Mouse (Mus musculus) G1E (cell line): Measurements from ENCODE around the gene Rae1. TPM values are rescaled to one million over a fixed set of nuclear protein-coding genes. Genes with fewer than 3 reads are reported as not detected.

Experiments
- ATAC-seq: 2 replicates; pipeline ENCODE4 v1.8.0; 2016; ENCODE audit warnings: mild to moderate bottlenecking; ENCODE audit not compliant: insufficient number of reproducible peaks, poor library complexity, low FRiP score, severe bottlenecking; ENCODE audit errors: extremely low read depth
- DNase-seq: peaks from one replicate; pipeline ENCODE4 v3.0.0; 2012; ENCODE audit warnings: low spot score
- H3K27me3 ChIP-seq: 2 replicates; pipeline ENCODE4 v1.6.1; 2012; ENCODE audit warnings: mild to moderate bottlenecking, low read length, inconsistent platforms; ENCODE audit not compliant: insufficient read depth
- H3K36me3 ChIP-seq: replicated peaks from 2 replicates; pipeline ENCODE3; 2012; ENCODE audit warnings: mild to moderate bottlenecking, inconsistent platforms
- H3K4me1 ChIP-seq: 2 replicates; pipeline ENCODE4 v1.6.1; 2012; ENCODE audit warnings: low read depth, low read length, inconsistent platforms, mixed read lengths; ENCODE audit not compliant: insufficient read depth
- H3K4me3 ChIP-seq: 2 replicates; pipeline ENCODE4 v1.5.1; 2012; ENCODE audit warnings: low read depth, mild to moderate bottlenecking, inconsistent platforms, low read length, moderate library complexity, mixed read lengths
- H3K9me3 ChIP-seq: replicated peaks from 2 replicates; pipeline ENCODE4 v1.6.1; 2012; ENCODE audit warnings: inconsistent platforms
- CTCF ChIP-seq: IDR thresholded peaks from 2 replicates; pipeline ENCODE4 v1.5.1; 2012; ENCODE audit warnings: low read depth, low read length, inconsistent platforms, mixed read lengths
- GATA1 ChIP-seq: IDR thresholded peaks from 2 replicates; pipeline ENCODE4 v1.6.1; 2012; ENCODE audit warnings: borderline replicate concordance, low read length, inconsistent platforms, mixed read lengths
- GATA2 ChIP-seq: IDR thresholded peaks from 2 replicates; pipeline ENCODE4 v1.6.1; 2012; ENCODE audit warnings: low read depth, low read length, inconsistent platforms, borderline replicate concordance
- POLR2AphosphoS5 ChIP-seq: IDR thresholded peaks from 2 replicates; pipeline ENCODE4 v1.6.1; 2012; ENCODE audit warnings: low read depth, low read length, inconsistent platforms; ENCODE audit not compliant: insufficient replicate concordance
- TAL1 ChIP-seq: conservative IDR thresholded peaks from 2 replicates; pipeline ENCODE4 v1.6.1; 2012; ENCODE audit warnings: low read depth, low read length, inconsistent platforms, mixed read lengths
- polyA plus RNA-seq: library from polyadenylated mRNA; stranded (reverse); fragments of >175 nt; gene quantifications from 2 replicates; pipeline ENCODE4 v1.2.3, GENCODE M21; 2012
- total RNA-seq, 2 experiments: library from RNA; stranded (forward) in 1 of 2; stranded (reverse) in 1 of 2; fragments of 200-1000 nt in 1 of 2; fragments of >200 nt in 1 of 2; fragmentation: Nextera tagmentation in 1 of 2; gene quantifications; 2 replicates each; pipeline ENCODE4 v1.2.3; 2014 to 2017

The Rae1 gene
- total and polyA plus RNA-seq, 3 experiments = 60.2 to 165 (median 92.4) TPM

DNA sequence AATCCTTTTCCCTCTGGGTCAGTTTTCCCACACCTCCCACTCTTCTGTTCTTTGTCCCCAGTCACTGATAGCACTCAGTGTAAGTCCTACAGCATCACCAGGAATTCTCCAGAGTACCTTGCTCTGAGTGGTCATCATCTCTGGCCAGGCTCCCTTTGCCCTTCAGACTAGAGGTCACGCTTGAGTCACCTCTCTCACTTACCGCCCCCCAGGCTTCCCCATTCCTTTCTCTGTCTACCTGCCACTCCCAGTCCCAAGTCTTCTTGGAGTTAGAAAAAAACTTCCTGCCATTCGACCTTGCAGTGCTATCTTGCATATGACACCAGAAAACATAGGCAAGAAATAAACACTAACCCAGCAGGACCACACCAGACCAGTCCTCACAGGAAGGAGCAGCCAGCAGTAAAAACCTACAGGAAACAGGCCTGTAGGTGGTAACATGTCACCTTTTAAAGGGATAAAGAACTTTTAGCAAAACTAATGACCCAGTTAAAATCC is 10.4 kb downstream of the Rae1 start:
- no peak for ATAC-seq
- H3K36me3 ChIP-seq = peaks cover 100% of the 10 kb centered on the region
- no peaks in the 10 kb centered on the region for H3K9me3 ChIP-seq
- H3K4me1 ChIP-seq = peaks cover 20% of the 10 kb centered on the region
- no peak for DNase-seq
- no peak overlapping the region for H3K4me3 ChIP-seq
- no peaks in the 10 kb centered on the region for H3K27me3 ChIP-seq
- TF ChIP-seq POLR2AphosphoS5 (no peak), CTCF (no peak), TAL1 (no peak), GATA2 (no peak), GATA1 (no peak)

DNA sequence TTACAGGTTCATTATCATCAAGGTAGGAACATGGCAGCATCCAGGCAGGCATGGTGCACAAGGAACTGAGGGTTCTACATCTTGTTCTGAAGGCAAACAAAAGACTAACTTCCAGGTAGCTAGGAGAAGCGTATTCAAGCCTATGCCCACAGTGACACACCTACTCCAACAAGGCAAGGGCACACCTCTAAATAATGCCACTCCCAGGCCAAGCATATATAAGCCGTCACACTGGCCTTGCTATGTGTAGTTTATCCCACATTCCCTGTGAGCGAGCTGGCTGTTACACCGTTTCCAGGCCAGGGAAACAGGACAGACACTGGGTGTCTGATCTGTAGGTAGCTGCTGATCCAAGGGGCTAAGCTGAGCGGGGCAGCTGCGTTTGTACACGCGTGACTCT is 11.5 kb downstream of the Rae1 start:
- Histone ChIP-seq H3K27me3 (no peaks in the 10 kb centered on the region), H3K4me1 (peaks cover 20% of the 10 kb centered on the region), H3K4me3 (no peak overlapping the region), H3K36me3 (peaks cover 100% of the 10 kb centered on the region), H3K9me3 (no peaks in the 10 kb centered on the region)
- DNase-seq = no peak
- no peak for ATAC-seq
- no peak for TF ChIP-seq GATA1
- TF ChIP-seq TAL1 = no peak
- no peak for TF ChIP-seq GATA2
- no peak for TF ChIP-seq CTCF
- no peak for TF ChIP-seq POLR2AphosphoS5

DNA sequence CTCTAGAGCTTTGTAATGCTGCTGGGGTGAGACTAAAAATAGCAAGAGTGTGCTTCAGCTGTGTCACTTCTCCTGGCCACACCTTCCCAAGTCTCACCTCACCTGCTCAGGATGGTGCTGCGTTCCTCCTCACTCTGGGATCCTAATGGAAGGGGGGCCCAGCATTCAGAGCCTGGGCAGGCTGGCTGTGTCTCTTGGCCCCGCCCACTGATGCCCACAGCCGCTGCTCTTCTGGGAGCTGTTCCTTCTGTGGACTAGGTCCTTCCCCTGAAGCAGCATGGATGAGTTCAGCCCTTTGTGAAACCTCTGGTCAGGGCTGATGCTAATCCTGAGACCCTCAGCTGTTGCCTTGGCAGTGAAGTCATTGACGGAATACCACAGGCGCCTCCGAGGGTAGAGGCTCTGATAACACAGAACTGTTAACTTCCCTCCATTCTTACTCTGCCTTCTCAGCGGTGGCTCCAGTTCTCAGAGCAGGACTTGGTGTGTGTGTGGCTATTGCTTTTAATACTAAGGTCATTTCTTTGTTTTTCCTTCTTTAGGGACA is 14.9 kb downstream of the Rae1 start:
- no peaks in the 10 kb centered on the region for H3K9me3 ChIP-seq

DNA sequence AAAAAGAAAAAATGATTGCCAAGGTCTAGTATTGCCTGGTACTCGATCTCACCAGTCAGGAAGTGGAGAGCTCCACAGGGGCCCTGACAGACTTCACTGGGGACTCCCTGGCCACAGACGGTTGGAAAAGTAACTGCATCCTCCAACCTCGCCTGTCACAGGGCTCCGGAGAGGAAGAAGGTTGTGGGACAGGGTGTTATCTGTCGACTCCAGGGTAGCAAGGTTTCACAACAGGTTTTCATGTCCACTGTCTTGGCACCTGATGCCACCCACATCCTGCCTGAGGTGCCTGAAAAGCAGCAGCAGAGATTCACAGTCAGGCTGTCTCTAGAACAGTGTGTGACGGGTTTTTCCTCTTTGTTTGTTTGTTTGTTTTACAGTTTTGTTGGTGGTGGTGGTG is 18.0 kb downstream of the Rae1 start:
- H3K27me3 ChIP-seq = no peaks in the 10 kb centered on the region
- H3K4me1 ChIP-seq = peaks cover 54% of the 10 kb centered on the region
- no peaks in the 10 kb centered on the region for H3K9me3 ChIP-seq
- no peak for TF ChIP-seq CTCF
- no peak for TF ChIP-seq POLR2AphosphoS5
- no peak for TF ChIP-seq TAL1
- no peak for TF ChIP-seq GATA1
- no peak for TF ChIP-seq GATA2
- DNase-seq = no peak
- H3K36me3 ChIP-seq = peaks cover 51% of the 10 kb centered on the region
- H3K4me3 ChIP-seq = no peak overlapping the region
- ATAC-seq = peak; percentile 23

More for the DNA sequence above, 14.9 kb downstream of the Rae1 start:
- Histone ChIP-seq H3K36me3 (peaks cover 76% of the 10 kb centered on the region), H3K4me1 (peaks cover 47% of the 10 kb centered on the region), H3K27me3 (no peaks in the 10 kb centered on the region), H3K4me3 (no peak overlapping the region)
- ATAC-seq (no peak), DNase-seq (no peak)
- TF ChIP-seq POLR2AphosphoS5 (no peak), GATA1 (no peak), GATA2 (no peak), TAL1 (no peak), CTCF (no peak)

DNA sequence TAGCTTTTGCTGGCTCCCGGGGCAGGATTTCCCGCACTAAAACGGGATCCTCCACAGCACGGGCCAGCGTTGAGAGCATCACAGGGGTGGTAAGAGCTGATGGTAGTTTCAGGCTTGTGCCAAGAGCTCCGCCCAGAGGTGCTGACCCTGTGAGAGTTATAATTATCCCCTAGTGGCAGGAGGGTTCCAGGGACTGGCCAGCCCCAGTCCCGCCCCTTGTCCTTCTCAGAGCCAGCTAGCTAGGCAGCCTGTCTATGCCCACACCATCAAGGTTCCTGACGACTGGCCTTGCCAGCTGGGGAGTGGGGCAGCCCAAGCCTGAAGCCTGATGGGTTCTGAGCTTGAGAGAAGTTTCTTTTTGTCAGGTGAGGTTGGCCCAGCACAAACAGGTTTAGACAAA is 18.7 kb downstream of the Rae1 start:
- no peaks in the 10 kb centered on the region for H3K9me3 ChIP-seq

DNA sequence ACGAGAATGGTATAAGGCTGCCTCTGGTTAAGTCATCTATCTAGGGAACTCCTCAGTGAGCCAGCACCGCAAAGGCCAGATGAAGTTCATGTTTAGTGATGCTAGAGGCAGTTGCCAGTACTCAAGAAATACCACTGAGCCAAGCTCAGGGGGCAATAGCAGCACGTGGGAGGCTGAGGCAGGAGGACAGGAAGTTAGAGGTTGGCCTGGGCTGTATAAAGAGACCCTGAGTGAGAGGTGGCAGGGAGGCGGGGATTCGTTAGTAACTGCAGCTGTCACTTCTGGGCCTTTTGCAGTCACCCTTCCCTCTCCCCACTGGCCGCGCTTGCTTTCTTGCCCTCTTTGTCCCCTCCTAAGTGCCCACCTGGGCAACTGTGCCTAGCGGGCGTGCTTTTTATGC is 19.4 kb downstream of the Rae1 start:
- Histone ChIP-seq H3K9me3 (no peaks in the 10 kb centered on the region), H3K36me3 (peaks cover 51% of the 10 kb centered on the region), H3K27me3 (no peaks in the 10 kb centered on the region), H3K4me3 (peak overlapping the region; percentile 70), H3K4me1 (peaks cover 60% of the 10 kb centered on the region)
- TF ChIP-seq POLR2AphosphoS5 = no peak
- no peak for TF ChIP-seq CTCF
- TF ChIP-seq TAL1 = no peak
- TF ChIP-seq GATA2 = no peak
- no peak for TF ChIP-seq GATA1
- ATAC-seq (no peak), DNase-seq (peak; percentile 57)

More for the DNA sequence above, 18.7 kb downstream of the Rae1 start:
- H3K4me3 ChIP-seq = peak overlapping the region; percentile 37; the same call in 1 of the 2 replicates
- TF ChIP-seq GATA2 = no peak
- TF ChIP-seq GATA1 = no peak
- no peak for TF ChIP-seq CTCF
- no peak for TF ChIP-seq POLR2AphosphoS5
- TF ChIP-seq TAL1 = no peak
- peaks cover 54% of the 10 kb centered on the region for H3K4me1 ChIP-seq
- ATAC-seq (no peak), DNase-seq (no peak)
- peaks cover 51% of the 10 kb centered on the region for H3K36me3 ChIP-seq
- H3K27me3 ChIP-seq = no peaks in the 10 kb centered on the region
